Mouse (Mus musculus) CH12.LX (cell line): Measurements from ENCODE around the gene Spa17. TPM values are rescaled to one million over a fixed set of nuclear protein-coding genes. Genes with fewer than 3 reads are reported as not detected.

Experiments
- DNase-seq: peaks from one replicate; pipeline ENCODE4 v3.0.0-alpha.2; 2013; ENCODE audit errors: extremely low read depth
- H3K27ac ChIP-seq: 2 replicates; pipeline ENCODE4 v1.5.1; 2012; ENCODE audit warnings: low read depth, mild to moderate bottlenecking, control low read depth, moderate library complexity; ENCODE audit not compliant: insufficient read depth
- H3K27me3 ChIP-seq: replicated peaks from 2 replicates; pipeline ENCODE3; 2012; ENCODE audit warnings: inconsistent platforms
- H3K36me3 ChIP-seq, 2 experiments: replicated peaks in 1 of 2; 2 replicates each; pipeline versions ENCODE3 to v1.6.1; 2012; ENCODE audit warnings: inconsistent platforms in 1 of 2, low read length in 1 of 2, mild to moderate bottlenecking in 1 of 2, mixed read lengths in 1 of 2, moderate library complexity in 1 of 2; ENCODE audit not compliant: control insufficient read depth in 1 of 2, insufficient read depth in 1 of 2
- H3K4me1 ChIP-seq, 2 experiments: 2 replicates each; pipeline ENCODE4 v1.6.1; 2012; ENCODE audit warnings: inconsistent platforms in 1 of 2, moderate library complexity in 1 of 2; ENCODE audit not compliant: insufficient read depth in 2 of 2, control insufficient read depth in 1 of 2
- H3K4me2 ChIP-seq: 2 replicates; pipeline ENCODE4 v1.6.1; 2012; ENCODE audit warnings: low read depth, mild to moderate bottlenecking, control low read depth; ENCODE audit not compliant: poor library complexity, insufficient read depth, severe bottlenecking
- H3K4me3 ChIP-seq, 3 experiments: fragments of 150-350 bp in 1 of 3; sonication (generic) in 1 of 3; replicated peaks in 1 of 3; 2 replicates each; pipeline versions ENCODE3 to v1.5.1; 2011 to 2012; ENCODE audit warnings: low read depth in 2 of 3, low read length in 2 of 3, mild to moderate bottlenecking in 2 of 3, moderate library complexity in 2 of 3, control low read depth in 1 of 3, improper control_type of control experiment in 1 of 3, inconsistent platforms in 1 of 3, mixed read lengths in 1 of 3; ENCODE audit not compliant: poor library complexity in 1 of 3
- H3K79me2 ChIP-seq: replicated peaks from 2 replicates; pipeline ENCODE4 v1.6.1; 2012; ENCODE audit warnings: mild to moderate bottlenecking, moderate library complexity; ENCODE audit not compliant: control insufficient read depth, poor library complexity, insufficient read depth, severe bottlenecking; ENCODE audit errors: extremely low read depth
- H3K9ac ChIP-seq: 2 replicates; pipeline ENCODE4 v1.6.1; 2012; ENCODE audit warnings: low read depth, mild to moderate bottlenecking, control low read depth, moderate library complexity; ENCODE audit not compliant: insufficient read depth
- H3K9me3 ChIP-seq: replicated peaks from 2 replicates; pipeline ENCODE3; 2012; ENCODE audit warnings: low read length, inconsistent platforms, mixed read lengths
- BHLHE40 ChIP-seq: IDR thresholded peaks from 2 replicates; pipeline ENCODE4 v1.6.1; 2011; ENCODE audit warnings: mild to moderate bottlenecking, low read depth, low read length, improper control_type of control experiment
- CHD1 ChIP-seq: IDR thresholded peaks from 2 replicates; pipeline ENCODE4 v1.6.1; 2012; ENCODE audit warnings: low read depth, low read length, improper control_type of control experiment, inconsistent platforms
- ELF1 ChIP-seq: IDR thresholded peaks from 2 replicates; pipeline ENCODE4 v1.6.1; 2014; ENCODE audit warnings: low read depth, mild to moderate bottlenecking, inconsistent platforms, low read length, improper control_type of control experiment
- EP300 ChIP-seq: IDR thresholded peaks from 2 replicates; pipeline ENCODE4 v1.6.1; 2011; ENCODE audit warnings: low read length, improper control_type of control experiment
- IRF4 ChIP-seq: IDR thresholded peaks from 2 replicates; pipeline ENCODE4 v1.6.1; 2014; ENCODE audit warnings: low read depth, mild to moderate bottlenecking, inconsistent platforms, low read length, improper control_type of control experiment
- JUND ChIP-seq: conservative IDR thresholded peaks from 2 replicates; pipeline ENCODE4 v1.6.1; 2011; ENCODE audit warnings: low read depth, low read length, improper control_type of control experiment
- KAT2A ChIP-seq: IDR thresholded peaks from 2 replicates; pipeline ENCODE4 v1.6.1; 2012; ENCODE audit warnings: low read length, improper control_type of control experiment, inconsistent platforms; ENCODE audit not compliant: insufficient replicate concordance
- MAX ChIP-seq: IDR thresholded peaks from 2 replicates; pipeline ENCODE4 v1.6.1; 2011; ENCODE audit warnings: low read length, improper control_type of control experiment
- POLR2AphosphoS2 ChIP-seq: IDR thresholded peaks from 2 replicates; pipeline ENCODE4 v1.6.1; 2011; ENCODE audit warnings: low read depth, low read length, improper control_type of control experiment
- RAD21 ChIP-seq: IDR thresholded peaks from 2 replicates; pipeline ENCODE4 v1.6.1; 2011; ENCODE audit warnings: low read depth, mild to moderate bottlenecking, low read length, improper control_type of control experiment, moderate library complexity
- RCOR1 ChIP-seq: conservative IDR thresholded peaks from 2 replicates; pipeline ENCODE4 v1.6.1; 2012; ENCODE audit warnings: low read depth, mild to moderate bottlenecking, inconsistent platforms, low read length, improper control_type of control experiment
- SIN3A ChIP-seq: IDR thresholded peaks from 2 replicates; pipeline ENCODE4 v1.6.1; 2012; ENCODE audit warnings: low read length, improper control_type of control experiment, inconsistent platforms
- SMC3 ChIP-seq: IDR thresholded peaks from 2 replicates; pipeline ENCODE4 v1.6.1; 2011; ENCODE audit warnings: low read depth, low read length, improper control_type of control experiment
- TCF12 ChIP-seq: IDR thresholded peaks from 2 replicates; pipeline ENCODE4 v1.6.1; 2014; ENCODE audit warnings: low read depth, mild to moderate bottlenecking, inconsistent platforms, low read length, improper control_type of control experiment
- USF1 ChIP-seq: IDR thresholded peaks from 2 replicates; pipeline ENCODE4 v1.6.1; 2014; ENCODE audit warnings: low read depth, mild to moderate bottlenecking, inconsistent platforms, low read length, improper control_type of control experiment
- ZKSCAN1 ChIP-seq: IDR thresholded peaks from 2 replicates; pipeline ENCODE4 v1.6.1; 2012; ENCODE audit warnings: low read depth, inconsistent platforms, low read length, improper control_type of control experiment, borderline replicate concordance
- dilution Hi-C: fragments of 300-500 bp; cut with MboI; formaldehyde crosslinking; loops from 2 replicates; pipeline ENCODE4 v1.14.3; 2020; ENCODE audit warnings: low sequenced_read_pairs; ENCODE audit not compliant: extremely low pct_unique_long_range_greater_than_20kb, extremely low pct_ligation_motif_present
- in situ Hi-C: fragments of 300-500 bp; cut with MboI; formaldehyde crosslinking; loops from 3 replicates; pipeline ENCODE4 v1.14.3; 2019; ENCODE audit warnings: low sequenced_read_pairs, low pct_ligation_motif_present, low pct_unique_long_range_greater_than_20kb, mixed read lengths
- polyA plus RNA-seq: library from polyadenylated mRNA; unstranded; fragments of >175 nt; gene quantifications from 2 replicates; pipeline ENCODE4 v1.2.1, GENCODE M21; 2012; ENCODE audit warnings: low read depth; ENCODE audit not compliant: insufficient read length
- total RNA-seq, 2 experiments: library from RNA; depleted of rRNA; stranded (reverse); fragments of 300-350 nt in 1 of 2; fragments of >200 nt in 1 of 2; gene quantifications; 2 replicates each; pipeline ENCODE4 v1.2.3; 2012 to 2014

Gene Spa17
- total and polyA plus RNA-seq, 3 experiments, result 0.47 to 3.2 (median 1.4) TPM

- Histone ChIP-seq H3K9ac (peak overlapping the region; percentile 85), H3K9me3 (no peaks in the 10 kb centered on the region), H3K79me2 (peaks cover 13% of the 10 kb centered on the region; the same call in 1 of the 2 replicates), H3K4me2 (peak overlapping the region; percentile 73; the same call in 1 of the 2 replicates), H3K27me3 (no peaks in the 10 kb centered on the region), H3K4me1 (peaks cover 0 to 8% of the 10 kb centered on the region in 2 experiments; a peak in 2 of 4 replicates), H3K36me3 (peaks cover 25 to 34% of the 10 kb centered on the region in 2 experiments), H3K4me3 (peak overlapping the region; percentile 70 to 97 (median 90)), H3K27ac (peak overlapping the region; percentile 70)
- dilution Hi-C loops, result no loop called here
- TF ChIP-seq MAX (peak; percentile 38; the same call in 1 of the 2 replicates), JUND (0 out of 2 replicates have a peak, but pooled peaks have one; percentile 10), EP300 (peak; percentile 7; the same call in 1 of the 2 replicates), RAD21 (no peak), ELF1 (peak; percentile 53), CHD1 (peak; percentile 90), ZKSCAN1 (no peak), SIN3A (peak; percentile 49; the same call in 1 of the 2 replicates), TCF12 (no peak), RCOR1 (peak; percentile 78), POLR2AphosphoS2 (0 out of 2 replicates have a peak, but pooled peaks have one; percentile 50), BHLHE40 (0 out of 2 replicates have a peak, but pooled peaks have one; percentile 10), IRF4 (peak; percentile 77)
- in situ Hi-C loops, result no loop called here
- DNase-seq, result peak; percentile 40
Measured at GRCm38 (mm10) chr9:37656439-37656881, 42.9 kb upstream of the Spa17 start.

- in situ Hi-C loops, result no loop called here
- Histone ChIP-seq H3K79me2 (peaks cover 13% of the 10 kb centered on the region; the same call in 1 of the 2 replicates), H3K9ac (peak overlapping the region; percentile 85), H3K4me2 (peak overlapping the region; percentile 73; the same call in 1 of the 2 replicates), H3K9me3 (no peaks in the 10 kb centered on the region), H3K27ac (no peak overlapping the region), H3K27me3 (no peaks in the 10 kb centered on the region), H3K4me1 (peaks cover 0 to 8% of the 10 kb centered on the region in 2 experiments; a peak in 2 of 4 replicates), H3K36me3 (peaks cover 30 to 39% of the 10 kb centered on the region in 2 experiments), H3K4me3 (peak overlapping the region; percentile 70 to 97 (median 90))
- peak; percentile 33 for DNase-seq
- TF ChIP-seq USF1 (peak; percentile 12; the same call in 1 of the 2 replicates), TCF12 (no peak), SMC3 (no peak), KAT2A (no peak), SIN3A (peak; percentile 43; the same call in 1 of the 2 replicates)
- dilution Hi-C loops, result no loop called here
Measured at GRCm38 (mm10) chr9:37655961-37656360, 42.4 kb upstream of the Spa17 start.
